Mouse (Mus musculus) c-Kit-positive CD71-negative TER-119-negative erythroid progenitor cells, embryonic 14.5 days (primary cell): ENCODE results near the gene Gm21962.
"Not testable (repeated sequence)": the region's sequence is repeated elsewhere in the genome, so short reads cannot be mapped to it uniquely, and the experiment has no call there.

Experiments
- DNase-seq: peaks from one replicate; pipeline ENCODE4 v3.0.0-alpha.2; 2013; ENCODE audit warnings: low read depth

The Gm21962 gene

DNA sequence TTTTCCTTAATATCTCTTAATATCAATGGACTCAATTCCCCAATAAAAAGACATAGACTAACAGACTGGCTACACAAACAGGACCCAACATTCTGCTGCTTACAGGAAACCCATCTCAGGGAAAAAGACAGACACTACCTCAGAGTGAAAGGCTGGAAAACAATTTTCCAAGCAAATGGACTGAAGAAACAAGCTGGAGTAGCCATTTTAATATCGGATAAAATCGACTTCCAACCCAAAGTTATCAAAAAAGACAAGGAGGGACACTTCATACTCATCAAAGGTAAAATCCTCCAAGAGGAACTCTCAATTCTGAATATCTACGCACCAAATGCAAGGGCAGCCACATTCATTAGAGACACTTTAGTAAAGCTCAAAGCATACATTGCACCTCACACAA is at the start of gene Gm21962:
Gene Gm21962, plus strand, starts transcription at position 301 of the 400 bp plus-strand sequence.
- DNase-seq: not testable (repeated sequence)

DNA sequence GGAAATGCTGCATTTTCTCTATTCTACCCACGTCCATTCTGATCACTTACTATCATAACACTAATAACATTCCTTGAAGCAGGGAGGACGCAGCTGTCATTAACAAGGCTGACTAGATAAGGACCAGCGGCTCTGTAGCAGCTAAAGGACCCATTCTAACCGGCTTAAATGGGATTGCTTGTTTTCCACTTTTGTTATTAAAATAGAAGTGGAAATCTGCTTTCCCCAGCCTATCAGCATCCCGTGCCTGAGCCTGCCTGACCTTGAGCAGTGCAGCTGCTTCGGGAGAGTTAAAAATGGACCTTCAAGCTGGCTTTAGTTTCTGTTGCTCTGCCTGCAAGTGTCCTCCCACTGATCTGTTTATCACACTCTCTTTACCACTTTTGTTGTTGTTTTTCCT is 49.2 kb upstream of the Gm21962 start:
- DNase-seq: no peak

DNA sequence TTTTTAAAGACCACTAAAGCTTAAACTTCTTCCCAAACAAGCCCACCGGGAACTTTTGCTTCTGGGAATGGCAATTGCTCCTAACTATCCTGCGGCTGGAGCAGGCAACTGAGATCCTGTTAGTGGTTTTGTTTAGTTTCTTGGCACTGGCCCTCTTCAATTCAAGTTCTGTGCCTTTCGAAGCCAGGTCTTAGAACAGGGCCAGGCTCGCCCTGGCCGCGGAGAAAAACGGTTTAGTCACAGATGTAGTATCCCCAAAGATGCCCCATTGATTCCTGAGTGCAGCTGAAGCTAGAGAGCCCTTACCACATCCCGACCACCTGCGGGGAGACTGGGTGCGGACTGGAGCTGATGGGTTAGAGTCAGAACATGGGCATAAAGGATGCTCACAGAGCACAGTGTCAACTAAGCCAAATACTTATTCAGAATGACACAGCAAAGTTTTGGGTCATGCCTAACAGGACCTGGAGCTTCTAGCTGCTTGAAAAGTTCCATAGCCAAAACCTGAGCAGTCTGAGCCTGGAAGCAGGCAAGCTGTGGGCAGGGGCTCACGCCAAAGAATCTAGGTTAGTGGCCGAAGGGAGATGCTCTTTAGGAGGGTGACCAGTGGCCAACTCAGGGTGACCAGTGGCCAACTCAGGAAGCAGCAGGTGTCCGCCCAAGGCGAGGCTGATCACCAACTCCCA is 48.3 kb upstream of the Gm21962 start:
- DNase-seq: no peak

DNA sequence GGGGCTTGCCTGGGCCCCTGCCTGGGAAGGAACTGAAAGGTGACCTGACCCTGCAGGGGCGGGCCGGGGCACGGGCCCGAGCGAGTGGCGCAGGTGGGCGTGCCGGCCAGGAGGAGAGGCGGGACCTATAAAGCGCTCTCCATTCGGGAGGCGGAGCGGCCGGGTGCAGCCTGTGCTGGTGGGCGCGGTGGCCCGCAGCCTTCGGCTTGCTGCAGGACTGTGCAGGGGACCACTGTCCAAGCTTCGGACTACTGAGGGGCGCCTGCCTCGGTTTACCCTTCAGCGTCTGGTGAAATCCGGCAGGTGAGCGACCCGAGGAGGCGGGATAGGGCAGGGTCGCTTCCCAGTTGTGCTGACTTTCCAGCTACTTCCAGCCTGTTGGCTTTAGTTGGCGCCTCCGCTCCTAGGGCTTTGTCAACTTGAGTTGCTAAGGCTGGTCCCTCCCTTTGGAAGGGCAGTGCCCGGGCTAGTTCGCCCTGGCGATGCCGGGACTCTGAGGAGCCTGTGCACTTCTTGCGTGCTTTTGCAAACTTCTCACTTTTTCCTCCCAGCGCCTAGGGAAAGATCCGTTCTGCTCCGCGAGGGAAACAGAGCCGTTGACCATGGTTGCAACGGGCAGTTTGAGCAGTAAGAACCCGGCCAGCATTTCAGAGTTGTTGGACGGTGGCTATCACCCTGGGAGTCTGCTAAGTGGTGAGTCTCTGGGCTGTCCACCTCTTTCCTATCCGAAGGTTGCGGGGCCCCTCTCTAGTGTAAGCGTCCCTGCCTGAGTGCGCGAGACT is 47.6 kb upstream of the Gm21962 start:
- peak; percentile 8 for DNase-seq

DNA sequence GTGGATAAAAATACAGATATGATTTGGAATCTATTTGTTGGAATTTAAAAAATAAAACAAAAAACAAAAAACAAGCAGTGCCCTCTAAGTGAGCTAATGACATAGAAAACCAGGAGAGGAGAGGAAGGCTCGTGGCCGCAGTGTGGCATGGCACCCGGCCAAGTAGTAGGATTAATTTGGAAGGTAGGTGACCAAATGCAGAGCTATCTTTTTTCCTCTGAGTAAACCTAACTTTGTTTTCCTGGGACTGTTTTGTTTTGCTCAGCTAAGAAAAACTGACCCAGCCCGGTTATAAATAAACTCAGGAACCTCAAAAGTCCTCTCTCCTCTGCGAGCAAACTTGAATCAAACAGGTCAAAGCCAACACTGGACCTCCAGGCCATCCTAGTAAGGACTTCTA is 46.3 kb upstream of the Gm21962 start:
- DNase-seq: no peak

DNA sequence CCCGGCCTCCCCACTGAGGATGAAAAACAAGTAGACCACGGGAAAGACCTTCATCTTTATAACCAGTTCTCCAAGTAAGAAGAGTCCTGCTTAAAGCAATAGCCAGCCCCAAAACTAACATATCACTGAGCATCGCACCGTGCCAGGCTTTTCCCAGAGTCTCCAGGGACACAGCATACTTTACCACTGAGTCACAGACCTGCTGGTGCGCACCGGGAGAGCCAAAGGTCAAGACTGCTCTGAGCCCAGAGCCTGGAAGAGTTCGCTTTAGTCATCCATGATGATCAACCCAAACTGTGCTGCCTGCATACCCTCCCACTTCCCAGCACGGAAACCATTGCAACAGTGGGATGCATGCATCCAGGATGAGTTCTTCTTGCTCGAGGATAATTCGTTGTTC is 37.6 kb upstream of the Gm21962 start:
- no peak for DNase-seq

DNA sequence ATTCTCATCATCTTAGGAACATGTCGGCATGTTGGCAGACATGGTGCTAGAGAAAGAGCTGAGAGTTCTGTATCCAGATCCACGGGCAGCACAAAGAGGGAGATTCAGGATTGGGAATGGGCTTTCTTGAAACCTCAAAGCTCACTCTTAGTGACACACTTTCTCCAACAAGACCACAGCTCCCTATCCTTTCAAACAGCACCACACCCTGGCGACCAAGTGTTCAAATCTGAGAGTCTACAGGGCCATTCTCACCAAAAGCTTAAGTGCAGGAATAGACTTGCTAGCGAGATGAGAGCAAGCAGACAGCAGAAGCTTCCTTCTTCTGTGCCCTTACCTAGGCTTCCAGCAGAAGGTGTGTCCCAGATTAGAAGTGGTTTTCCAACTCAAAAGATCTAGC is 34.8 kb upstream of the Gm21962 start:
- no peak for DNase-seq

DNA sequence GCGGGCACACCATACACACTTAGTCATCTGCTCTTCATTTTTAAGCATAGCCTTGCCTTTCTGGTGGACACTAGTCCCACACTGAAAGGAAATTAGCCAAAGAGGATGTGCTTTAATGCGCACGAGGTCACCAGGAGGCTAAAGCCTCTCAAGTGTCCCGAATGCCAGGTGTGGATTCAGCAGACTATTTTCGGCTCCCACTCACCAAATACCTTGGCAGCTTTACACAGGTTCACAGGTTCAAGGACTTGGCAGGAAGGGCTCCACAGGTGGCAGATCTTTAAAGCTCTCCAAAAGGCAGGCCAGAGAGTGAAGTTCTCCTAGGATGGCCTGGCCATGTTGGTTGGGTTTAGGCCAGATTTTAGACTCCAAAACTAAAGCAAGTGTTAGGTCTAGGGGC is 30.1 kb upstream of the Gm21962 start:
- DNase-seq: no peak

DNA sequence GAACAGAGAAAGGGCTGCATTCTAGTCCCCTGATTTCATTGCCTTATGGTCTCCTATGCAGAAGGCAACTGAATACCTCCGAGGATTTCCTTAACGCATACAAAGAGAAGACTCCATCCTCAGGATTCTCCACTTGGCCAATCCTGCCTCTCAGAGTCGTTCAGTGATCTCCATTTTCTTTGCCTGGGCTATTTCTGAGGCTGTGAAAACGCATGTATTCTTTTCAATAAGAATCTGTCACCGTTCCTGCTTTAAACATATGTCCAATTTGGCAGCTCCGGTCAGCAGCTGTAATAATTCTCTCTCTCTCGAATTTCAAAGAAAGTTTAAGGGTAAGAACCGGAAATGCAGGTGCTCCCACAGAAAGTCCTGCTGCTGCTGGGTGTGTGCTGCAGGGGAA is 29.2 kb upstream of the Gm21962 start:
- DNase-seq: no peak

DNA sequence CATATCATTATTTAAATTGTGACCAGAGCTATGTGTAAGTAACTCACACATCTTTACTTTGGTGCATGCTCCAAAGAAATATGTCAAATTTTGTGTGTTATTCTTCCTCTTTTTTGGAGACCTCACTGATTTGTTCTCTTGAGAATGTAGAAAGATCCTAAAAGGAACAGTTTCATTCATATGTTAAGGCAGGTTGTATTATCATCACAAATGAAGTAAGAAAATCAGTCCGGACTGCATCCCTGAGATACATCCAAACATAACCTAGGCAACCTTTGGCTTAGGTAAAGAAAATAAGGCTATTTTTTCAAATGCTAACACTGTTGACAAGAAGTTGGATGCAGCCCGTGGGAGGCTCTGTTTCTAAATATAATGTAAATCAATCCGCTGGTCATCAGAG is 28.8 kb upstream of the Gm21962 start:
- no peak for DNase-seq

DNA sequence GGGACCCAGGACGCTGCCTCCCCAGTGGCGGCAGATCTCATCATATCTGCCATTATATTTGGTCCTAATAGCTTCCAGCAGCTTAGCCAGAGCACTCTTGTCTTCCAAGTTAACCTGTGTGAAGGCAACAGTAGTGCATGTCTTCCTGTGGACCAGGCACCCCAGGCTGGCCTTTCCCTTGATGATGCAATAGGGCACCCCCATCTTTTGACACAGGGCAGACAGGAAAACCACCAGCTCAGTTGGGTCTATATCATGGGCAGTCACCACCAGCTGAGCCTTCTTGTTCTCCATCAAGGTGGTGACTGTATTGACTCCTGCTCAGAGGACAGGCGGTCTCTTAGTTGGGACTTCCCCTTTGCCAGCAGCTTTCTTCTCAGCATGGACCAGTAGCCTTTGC is 27.2 kb upstream of the Gm21962 start:
- DNase-seq: no peak

DNA sequence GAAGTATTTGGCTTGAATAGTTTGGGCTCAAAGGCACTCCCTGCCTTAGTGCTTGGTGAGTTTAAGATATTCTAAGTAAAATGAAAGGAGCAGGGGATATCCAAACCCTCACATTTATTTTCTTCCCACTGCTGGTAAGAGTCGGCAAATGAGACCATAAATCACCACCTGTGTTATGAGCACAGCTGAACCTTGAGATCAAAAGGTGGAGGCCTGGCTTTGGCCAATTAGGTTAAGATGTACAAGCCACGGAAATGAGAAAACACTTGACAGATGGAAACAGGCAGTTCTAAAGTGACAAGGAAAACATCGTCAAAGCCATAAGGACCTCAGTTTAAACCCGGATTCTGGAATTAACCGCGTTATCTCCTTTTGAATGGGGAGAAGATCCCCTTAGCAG is 26.4 kb upstream of the Gm21962 start:
- no peak for DNase-seq

DNA sequence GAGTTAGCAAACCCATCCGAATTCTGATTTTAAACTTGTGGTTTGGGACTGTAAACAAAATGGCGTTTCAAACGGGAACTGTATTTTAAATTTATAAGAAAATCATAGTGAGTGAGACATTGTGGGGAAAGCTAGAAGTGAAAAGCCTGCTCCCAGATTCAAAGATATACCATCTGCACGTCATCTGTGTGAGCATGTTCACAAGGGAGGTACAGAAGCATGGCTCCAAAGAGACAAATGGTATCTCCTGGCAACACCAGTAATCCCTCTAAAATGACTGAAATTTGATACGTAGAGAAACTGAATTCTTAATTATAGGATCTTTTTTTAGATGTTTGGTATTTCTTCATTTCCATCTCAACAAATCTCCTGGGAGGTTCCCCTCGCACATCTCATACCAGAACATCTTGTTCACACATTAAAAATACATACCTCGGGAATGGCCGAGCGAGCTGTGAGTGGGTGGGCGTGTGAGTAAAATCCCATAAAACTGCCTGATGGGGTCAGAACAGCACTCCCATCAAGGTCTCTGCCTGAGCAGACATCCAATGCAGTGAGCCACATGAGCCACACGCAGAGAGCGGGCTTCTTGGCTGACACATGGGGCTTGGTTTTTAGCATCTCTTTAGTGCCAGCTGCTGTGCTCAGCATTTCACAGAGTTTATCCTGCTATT is 23.8 kb upstream of the Gm21962 start:
- DNase-seq: no peak

DNA sequence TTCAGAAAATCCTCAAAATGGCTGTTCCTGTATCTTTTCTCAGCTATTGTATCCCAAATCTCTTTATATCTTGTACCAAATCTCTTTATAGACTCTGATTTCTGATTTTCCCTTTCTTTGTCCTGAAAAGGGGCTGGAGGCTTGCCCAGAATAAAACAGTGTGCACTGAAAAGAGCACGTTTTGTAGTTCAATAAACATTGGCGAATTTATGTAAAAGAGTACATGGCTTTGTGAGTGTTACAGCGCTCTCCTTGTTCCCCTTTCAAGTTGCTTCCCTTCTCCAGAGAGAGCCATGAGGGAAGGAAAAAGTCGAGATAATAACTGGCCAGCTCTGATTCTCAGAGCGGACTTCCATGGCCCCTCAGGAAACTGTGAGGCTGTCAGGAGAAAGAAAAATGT is 22.2 kb upstream of the Gm21962 start:
- DNase-seq: no peak

DNA sequence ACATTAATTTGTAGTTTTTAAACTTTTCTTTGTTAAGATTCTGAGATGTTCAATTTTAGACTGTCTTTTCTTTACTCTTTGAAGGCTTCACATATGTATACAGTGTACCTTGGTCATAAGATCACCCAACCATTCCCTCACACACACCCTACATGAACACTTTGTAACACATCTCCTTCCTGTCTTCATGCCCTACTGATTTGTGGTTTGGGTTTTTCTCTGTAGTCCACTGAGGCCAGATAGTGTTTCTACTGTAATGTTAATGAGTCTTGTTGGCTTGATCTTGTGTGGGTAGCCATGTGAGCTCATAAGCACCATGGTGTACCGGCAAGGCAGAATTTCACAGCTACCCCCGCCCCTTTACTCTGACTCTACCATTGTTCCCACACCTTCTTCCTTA is 18.5 kb upstream of the Gm21962 start:
- no peak for DNase-seq

DNA sequence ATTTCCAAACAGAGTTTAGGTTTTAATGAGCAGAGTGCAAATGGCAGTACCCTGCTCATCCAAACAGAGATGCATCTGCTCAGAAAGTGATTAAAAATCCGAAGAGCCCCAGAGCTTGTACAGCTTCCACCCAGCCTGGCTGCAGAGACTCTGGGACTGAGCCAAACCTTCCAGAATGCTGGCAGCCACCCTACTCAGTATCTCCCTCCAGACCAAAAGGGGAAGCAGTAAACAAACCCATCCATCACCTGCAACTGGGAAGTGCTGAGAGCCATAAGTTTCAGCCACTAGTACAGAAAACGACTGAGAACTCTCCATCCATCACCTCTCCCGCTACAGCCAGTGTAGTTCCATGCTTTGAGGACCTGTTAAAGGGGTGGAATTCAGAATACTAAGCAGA is 9.6 kb downstream of the Gm21962 start:
- no peak for DNase-seq

DNA sequence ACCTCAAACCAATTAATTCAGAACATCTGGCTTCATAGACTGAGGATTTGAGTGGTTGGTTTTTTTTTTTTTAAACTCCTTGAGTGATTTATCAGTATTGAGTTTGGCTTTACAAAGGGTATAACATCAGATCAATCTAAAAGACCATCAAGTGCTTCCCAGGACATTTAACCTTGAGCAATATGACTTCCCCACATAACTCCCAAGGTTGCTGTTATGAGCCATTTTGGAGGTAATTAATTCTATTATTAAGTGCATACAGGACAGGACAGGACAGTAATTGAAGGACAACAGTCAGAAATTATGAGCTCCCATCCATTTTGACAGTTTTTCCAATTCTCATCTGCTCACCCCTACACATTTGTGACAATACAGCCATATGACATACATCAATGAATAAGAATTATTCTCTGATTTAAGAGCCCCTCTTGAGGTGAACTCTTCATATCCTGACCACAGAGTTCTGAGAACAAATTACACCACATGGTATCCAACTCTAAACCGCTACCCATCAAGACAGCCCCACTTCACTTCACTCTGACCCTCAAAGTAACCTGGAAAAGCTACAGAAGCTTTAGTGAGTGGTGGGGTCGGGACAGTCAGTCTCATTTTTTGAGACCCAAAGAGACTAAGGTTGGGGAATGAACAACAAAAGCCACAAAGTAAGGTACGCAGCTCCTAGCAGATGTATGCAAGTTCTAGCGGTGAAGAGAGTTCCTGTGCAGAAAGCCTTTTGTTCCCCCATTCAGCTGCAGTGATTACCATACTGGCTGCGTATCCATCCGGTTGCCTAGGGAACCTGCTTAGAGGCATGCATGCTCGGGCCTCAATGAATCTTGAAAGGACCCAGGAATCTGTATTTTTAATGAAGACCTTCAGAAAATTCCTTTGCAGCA is 11.8 kb downstream of the Gm21962 start:
- DNase-seq: no peak

DNA sequence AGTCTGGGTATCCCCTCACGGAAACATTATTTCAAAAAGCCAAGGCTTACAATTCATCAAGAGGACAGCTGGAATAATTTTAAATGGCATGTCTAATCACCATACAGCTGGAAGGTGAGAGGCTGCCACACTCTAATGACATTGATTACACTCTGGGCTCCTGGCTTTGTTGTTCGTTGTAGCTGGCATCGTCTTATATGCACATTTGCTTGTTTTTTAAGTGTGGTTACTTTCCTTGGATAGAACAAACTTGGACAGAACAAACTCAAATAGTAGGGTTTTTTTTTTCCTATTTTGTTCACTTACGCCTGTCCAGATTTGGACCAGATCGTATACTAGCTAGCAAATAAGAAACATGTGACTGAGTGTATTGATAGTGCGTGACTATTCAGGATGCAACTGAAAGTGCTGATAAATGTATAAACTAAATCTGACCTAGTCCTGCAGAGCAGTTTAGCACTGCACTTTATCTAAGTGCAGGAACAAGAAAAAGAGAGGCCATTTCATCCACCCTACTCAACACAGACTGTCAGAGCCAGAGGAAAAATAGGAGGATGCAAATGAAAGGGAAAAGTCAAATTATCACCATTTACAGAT is 12.6 kb downstream of the Gm21962 start:
- DNase-seq: no peak

DNA sequence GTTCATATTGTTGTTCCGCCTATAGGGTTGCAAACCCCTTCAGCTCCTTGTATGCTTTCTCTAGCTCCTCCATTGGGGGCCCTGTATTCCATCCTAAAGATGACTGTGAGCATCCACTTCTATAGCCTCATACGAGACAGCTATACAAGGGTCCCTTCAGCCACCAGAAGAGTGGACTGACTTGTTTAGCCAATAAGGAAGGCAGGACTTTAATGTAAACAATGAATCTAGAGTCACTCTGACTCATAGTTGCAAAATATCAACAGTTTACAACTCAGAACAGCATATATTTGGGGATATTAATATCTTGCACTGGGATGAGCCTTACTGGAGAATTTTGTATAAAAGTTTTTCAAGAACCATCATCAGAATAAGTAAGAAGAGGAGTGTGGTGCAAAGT is 15.6 kb downstream of the Gm21962 start:
- no peak for DNase-seq

DNA sequence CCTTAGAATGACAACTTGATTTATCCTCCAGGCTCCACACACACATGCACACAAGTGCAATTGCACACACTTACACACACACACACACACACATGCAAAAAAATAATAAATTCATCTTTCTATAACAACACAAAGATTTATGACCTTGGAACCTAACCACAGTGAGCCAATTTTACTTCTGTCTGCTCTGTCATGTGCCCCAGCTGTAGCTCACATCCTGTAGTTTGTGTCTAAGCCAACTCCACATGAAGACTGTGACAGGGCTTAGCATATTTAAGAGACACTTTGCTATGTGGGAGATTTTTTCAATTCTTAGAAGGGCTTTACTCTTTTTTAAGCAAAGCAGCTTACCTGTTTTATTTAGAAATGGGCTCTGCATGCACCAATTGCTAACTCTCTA is 20.2 kb downstream of the Gm21962 start:
- DNase-seq: no peak

DNA sequence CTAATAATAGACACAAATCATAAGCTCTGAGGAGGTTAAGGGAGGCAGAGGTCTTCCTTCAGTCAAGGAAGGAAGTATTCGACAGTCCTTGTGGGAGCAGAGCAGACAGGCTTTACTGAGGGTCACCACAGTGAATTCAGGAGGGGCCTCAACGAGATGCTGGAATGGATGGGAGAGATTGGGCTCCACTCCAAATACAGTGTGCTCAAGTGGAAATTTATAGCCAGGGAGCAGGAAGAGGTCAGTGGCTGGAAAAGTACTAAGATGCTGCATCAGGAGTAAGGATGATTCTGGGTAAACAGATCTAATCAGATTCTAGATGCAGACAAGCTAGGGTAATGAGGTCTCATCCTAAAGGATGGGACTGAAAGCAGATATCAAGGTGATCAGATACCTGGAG is 44.6 kb downstream of the Gm21962 start:
- DNase-seq: no peak
